Mouse (Mus musculus): ENCODE measurements at regions not wholly inside any gene's neighbourhood (a gene's known extent, or its start where the extent isn't known, plus 50 kb on each side); places are given as distances from the start of the nearest gene placed in this dataset.

GRCm38 (mm10) chr7:71249669-71250068 is 101.6 kb downstream of the Gm10295 start:
- no peak for TF ChIP-seq POLR2A (IDR thresholded peaks at IDR 0.05; ENCODE audit: low read depth, low read length)
- no peak for TF ChIP-seq CTCF (conservative IDR thresholded peaks at IDR 0.05; ENCODE audit: insufficient read depth, insufficient read length, low read depth, low read length)

Measured in kidney, adult 2 months (tissue).